Comparison of ENCODE assay signal across 26 mouse cellular contexts in genomic region chr13:108683018-108683417, GRCm38 (mm10).
DNase-seq lines count a peak whose midpoint lies in the region; ATAC-seq and TF ChIP-seq lines count a peak whose summit lies in the region.
"Had no signal": no experiment of that assay in that cellular context is flagged by ENCODE, and none has a peak within 500 bp of the region (broad histone marks: within the 10 kb centered on the region; RNA-seq: fewer than 3 reads in every experiment).

No protein-coding gene starts in this region.

- no peaks in the 10 kb centered on the region for H3K27me3 ChIP-seq in lung, postnatal 0 days (replicated peaks; ENCODE audit: insufficient read depth, low read length)
- H3K27me3 ChIP-seq: CH12.LX; embryonic facial prominence, embryonic 13.5 days; embryonic facial prominence, embryonic 15.5 days; forebrain, embryonic 12.5 days had no signal

- 81% methylated on average over 4 of the region's 4 CpGs for WGBS in lung, postnatal 0 days

- no peak overlapping the region for H3K9ac ChIP-seq in lung, postnatal 0 days (replicated peaks; ENCODE audit: low read depth)
- H3K9ac ChIP-seq: embryonic facial prominence, embryonic 13.5 days; embryonic facial prominence, embryonic 15.5 days; forebrain, embryonic 12.5 days had no signal

- H3K9me3 ChIP-seq in lung, postnatal 0 days (ENCODE audit: low read length): no peaks in the 10 kb centered on the region
- H3K9me3 ChIP-seq: embryonic facial prominence, embryonic 13.5 days; embryonic facial prominence, embryonic 15.5 days; forebrain, embryonic 10.5 days; forebrain, embryonic 12.5 days; G1E had no signal

- H3K36me3 ChIP-seq in lung, postnatal 0 days (ENCODE audit: insufficient read depth, low read length): no peaks in the 10 kb centered on the region
- H3K36me3 ChIP-seq: embryonic facial prominence, embryonic 13.5 days; embryonic facial prominence, embryonic 15.5 days; forebrain, embryonic 10.5 days; forebrain, embryonic 12.5 days; G1E had no signal

- no peak overlapping the region for H3K4me3 ChIP-seq in lung, postnatal 0 days (ENCODE audit: low read depth, low read length)
- H3K4me3 ChIP-seq: embryonic facial prominence, embryonic 13.5 days; embryonic facial prominence, embryonic 15.5 days; erythroblast, embryonic 14.5 days; forebrain, embryonic 10.5 days; forebrain, embryonic 12.5 days had no signal

- H3K27ac ChIP-seq in lung, postnatal 0 days (ENCODE audit: low read length): no peak overlapping the region
- H3K27ac ChIP-seq: embryonic facial prominence, embryonic 13.5 days; embryonic facial prominence, embryonic 15.5 days; forebrain, embryonic 10.5 days; forebrain, embryonic 12.5 days had no signal

- no peaks in the 10 kb centered on the region for H3K4me1 ChIP-seq in lung, postnatal 0 days (ENCODE audit: insufficient read depth, low read depth, low read length)
- H3K4me1 ChIP-seq: embryonic facial prominence, embryonic 13.5 days; embryonic facial prominence, embryonic 15.5 days; forebrain, embryonic 10.5 days; forebrain, embryonic 12.5 days had no signal

- no peak for TF ChIP-seq CTCF in lung, postnatal 0 days (IDR thresholded peaks at IDR 0.05)

- TF ChIP-seq EP300 in lung, postnatal 0 days (IDR thresholded peaks at IDR 0.05): no peak

- ATAC-seq in lung, postnatal 0 days: no peak
- ATAC-seq: CD4-positive, CD25-positive, alpha-beta regulatory T cell, adult 4 months; forebrain, embryonic 14.5 days; forebrain, embryonic 16.5 days had no signal

- H3K4me2 ChIP-seq in lung, postnatal 0 days (replicated peaks; ENCODE audit: low read depth, low read length): no peak overlapping the region
- H3K4me2 ChIP-seq: embryonic facial prominence, embryonic 13.5 days; embryonic facial prominence, embryonic 15.5 days; forebrain, embryonic 12.5 days had no signal

- DNase-seq in adrenal gland, adult 2 months: peak; percentile 15
- DNase-seq in adrenal gland, postnatal 4 days (ENCODE audit: low spot score in 2 of 2): no peak
- peak; percentile 10 for DNase-seq in lung, postnatal 0 days (ENCODE audit: low spot score)
- DNase-seq in lung, postnatal 14 days: no peak
- peak; percentile 29 for DNase-seq in lung, postnatal 36 days
- DNase-seq in lung, postnatal 4 days: no peak
- no peak for DNase-seq in cerebellum, postnatal 14 days
- DNase-seq: adrenal gland, postnatal 10 days; adrenal gland, postnatal 25 days; B cell, adult 2 months; cerebellum, adult 11-12 months; cerebellum, adult 2 months; cerebellum, adult 9-10 months; cerebellum, postnatal 10 days; cerebellum, postnatal 36 days; embryo, embryonic 11 days had no signal

Comparison
In these comparisons a context has a peak if more than half of its experiments do, and no peak if none do; other contexts are left out.
1. DNase-seq: peak in adrenal gland, adult 2 months (single experiment), lung, postnatal 0 days (single experiment) and lung, postnatal 36 days (single experiment); none in adrenal gland, postnatal 4 days (0 of 2), lung, postnatal 14 days (single experiment), lung, postnatal 4 days (0 of 2) and cerebellum, postnatal 14 days (0 of 2).